Mouse (Mus musculus) cerebellum, postnatal 10 days (tissue): ENCODE data around the gene Il1rap.

Experiments used
- DNase-seq, 2 experiments: peaks; one replicate each; pipeline ENCODE4 v3.0.0; 2021; ENCODE audit warnings: mixed read lengths in 2 of 2

Il1rap gene

DNA sequence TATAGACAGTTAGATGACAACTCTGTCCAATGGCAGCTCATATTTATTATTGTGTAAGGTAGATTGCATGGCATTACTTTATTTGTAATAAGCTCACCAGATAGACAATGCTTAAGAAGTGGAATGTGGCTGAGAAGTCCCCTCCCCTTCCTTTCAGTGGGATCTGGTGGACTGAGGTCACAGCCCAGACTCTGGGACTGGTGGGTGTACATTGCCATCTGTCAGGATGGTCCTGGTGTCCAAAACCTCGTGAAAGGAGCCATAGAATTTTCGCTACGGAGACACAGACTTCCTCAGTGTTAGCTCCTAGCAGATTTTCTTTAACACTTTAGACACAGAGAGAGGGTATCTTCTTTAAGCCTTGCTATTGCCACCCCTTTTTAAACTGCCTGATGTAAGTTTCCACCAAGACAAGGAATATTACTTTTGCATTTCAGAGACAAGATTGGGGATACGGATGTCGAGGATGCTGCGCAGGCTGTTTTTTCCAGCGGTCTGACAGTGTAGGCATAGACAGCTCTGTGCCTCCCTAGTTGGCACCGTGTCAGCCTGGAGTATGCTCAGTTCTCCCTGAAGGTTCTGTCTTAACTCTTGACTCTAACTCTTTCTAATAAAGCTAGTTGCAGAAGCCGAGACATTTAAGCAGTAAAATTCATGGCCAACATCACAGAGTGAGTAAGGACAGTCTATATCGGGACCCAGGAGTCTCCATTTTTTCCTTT lies 31.2 kb downstream of the Il1rap start:
- DNase-seq, result peak; percentile 76 to 82

DNA sequence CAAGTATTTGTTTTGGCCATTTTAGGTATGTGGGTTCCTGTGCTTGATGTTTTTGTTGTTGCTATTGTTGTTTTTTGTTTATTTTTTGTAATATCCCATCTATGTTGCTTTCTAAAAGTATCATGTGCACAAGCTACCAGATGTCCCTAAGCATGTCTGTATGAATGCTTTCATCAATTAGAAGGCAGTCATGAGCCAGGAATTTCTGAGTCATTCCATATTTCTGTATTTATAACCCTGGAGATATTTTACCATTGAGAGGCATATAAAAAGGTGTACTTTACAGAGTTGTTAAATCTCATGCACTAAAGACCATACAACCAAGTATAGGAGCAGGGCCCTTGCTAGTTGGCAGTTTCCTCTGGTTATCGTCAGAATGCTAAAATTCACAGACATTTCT lies 41.6 kb downstream of the Il1rap start:
- no peak for DNase-seq

DNA sequence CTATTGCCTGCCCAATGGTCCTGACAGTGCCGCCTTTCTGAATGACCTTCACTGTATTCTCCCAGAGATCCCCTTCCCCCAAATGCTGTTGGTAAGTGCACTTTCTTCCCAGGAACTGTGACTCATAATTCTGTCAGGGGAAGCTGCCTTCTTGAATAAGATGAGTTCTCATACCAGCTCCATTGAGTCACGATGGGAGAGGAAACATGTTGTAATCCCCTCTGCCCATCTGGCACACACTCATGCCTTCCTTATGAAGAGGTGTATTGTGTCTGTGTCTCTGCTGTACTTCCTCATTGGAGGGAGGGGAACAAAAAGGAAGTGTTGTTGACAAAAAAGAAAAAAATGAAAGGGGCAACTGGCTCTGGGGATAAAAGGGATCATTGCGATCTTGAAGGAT lies 44.6 kb downstream of the Il1rap start:
- DNase-seq, result no peak

DNA sequence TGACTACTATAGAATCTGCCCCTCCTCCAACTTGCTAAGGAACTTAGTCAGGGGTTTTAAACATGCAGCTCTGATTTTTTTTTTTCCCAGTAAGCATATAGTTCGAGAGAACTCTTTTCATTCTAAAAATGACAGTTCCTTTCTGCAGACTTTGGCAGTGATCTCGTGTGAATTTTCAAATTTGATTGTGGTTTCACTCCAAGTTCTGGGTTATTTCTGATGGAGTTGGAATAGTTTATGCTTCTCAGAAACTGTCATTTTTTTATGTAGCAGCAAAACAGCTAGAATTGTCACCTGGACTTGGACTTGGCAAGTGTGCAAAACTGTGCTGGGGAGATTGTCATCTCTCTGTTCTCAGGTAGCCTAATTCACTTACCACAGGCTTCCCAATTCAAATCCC lies 53.3 kb downstream of the Il1rap start:
- DNase-seq, result no peak

DNA sequence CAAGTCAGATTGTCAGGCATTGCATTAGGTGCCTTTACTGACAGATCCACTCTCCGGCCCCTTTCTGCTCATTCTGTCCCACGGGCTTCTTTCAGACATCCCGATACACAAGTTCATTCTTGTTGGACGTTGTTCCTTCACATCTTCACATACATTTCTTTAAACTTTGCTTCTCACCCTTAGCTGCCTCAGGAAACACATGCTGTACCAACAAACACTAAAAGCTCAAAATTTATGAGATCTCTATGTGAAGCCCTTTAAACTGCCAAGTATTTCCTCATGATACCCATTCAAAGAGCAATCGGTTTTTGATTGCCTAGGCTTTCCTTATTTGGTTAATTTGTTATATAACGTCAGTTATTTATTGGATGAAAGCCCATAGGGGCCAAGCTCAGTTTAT lies 61.6 kb downstream of the Il1rap start:
- no peak for DNase-seq

DNA sequence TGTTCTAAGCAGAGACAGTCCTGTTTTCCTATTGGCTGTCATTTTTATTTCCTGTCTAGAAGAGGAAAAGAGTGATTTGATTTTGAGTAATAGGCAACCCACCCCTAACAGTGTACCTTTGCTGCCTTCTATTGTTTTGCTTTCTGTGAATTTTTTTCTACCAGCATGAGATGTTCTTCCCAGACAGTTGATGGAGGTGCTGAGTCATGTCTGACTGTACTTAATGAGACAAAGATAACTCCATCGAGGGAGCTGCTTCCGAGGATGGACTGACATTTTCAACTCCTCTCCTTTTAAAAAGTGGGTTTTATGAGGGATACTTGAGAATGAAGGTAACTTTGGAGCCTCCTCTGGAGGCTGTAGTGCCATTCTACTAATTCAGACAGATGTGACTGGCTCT lies 64.6 kb downstream of the Il1rap start:
- DNase-seq, result no peak

DNA sequence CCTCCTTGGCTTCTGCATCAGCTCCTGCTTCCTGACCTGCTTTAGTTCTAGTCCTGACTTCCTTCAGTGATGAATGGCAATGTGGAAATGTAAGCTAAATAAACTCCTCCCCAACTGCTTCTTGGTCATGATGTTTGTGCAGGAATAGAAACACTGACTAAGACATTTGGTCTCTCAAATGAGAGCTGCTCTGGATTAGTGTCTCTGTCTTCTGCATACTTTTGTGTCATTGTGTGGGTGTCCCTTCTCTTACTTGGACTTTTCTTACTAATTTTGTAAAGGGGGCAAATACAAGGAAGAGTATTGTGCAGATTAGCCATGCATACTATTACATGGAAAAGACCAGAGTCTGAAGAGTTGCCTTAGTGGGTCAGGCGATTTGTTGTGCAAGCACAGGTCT lies 65.5 kb downstream of the Il1rap start:
- DNase-seq, result no peak

DNA sequence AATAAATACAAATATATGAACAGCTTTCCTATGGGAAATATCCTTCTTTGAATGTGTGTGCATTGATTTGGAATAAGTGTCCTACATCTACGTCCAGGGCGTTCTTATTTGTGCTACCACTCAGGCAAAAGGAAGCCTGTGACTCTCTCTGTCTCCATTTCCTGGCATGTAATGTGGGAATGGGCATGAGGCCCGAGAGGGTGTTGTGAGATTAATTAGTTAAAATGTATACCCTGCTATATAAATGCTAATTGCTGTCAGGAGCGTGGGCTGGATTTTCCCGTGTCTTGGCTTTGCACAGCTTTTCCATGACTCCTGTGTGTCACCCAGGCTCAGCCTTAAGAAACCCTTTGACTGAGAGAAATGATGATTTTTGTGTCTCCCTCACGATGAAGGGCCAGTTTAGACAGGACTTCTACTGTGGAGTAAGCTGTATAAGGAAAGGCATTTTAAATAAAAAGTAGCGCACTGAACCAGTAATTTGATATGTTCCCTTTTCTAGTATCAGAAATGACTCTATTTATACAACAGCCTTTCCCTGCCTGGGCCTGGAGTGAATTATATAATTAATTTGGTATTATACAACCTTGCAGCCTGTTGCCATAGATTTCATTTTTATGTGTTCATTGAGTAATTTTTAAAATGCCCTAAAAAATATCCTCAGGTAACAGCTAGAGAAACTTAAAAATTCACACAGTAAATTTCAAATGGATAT lies 81.4 kb downstream of the Il1rap start:
- peak; percentile 23 to 45 for DNase-seq

DNA sequence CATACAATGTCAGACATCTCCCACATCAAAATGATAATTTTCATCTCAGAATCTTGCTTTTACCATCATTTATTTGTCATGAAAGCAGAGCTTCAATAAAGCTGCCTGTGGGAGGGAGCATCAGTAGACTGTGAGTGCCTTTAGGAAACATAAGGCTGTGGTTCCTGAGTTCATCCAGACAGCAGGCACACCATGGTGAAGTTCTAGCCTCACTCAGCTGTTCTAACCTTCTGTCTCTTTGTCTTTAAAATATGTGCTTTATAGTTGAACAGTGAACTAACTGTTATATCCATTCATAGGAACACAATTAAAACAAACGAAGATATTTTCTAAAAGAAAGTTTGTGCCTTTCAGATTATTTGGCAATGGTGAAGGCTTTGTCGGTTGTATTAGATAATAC lies 84.9 kb downstream of the Il1rap start:
- DNase-seq, result no peak

DNA sequence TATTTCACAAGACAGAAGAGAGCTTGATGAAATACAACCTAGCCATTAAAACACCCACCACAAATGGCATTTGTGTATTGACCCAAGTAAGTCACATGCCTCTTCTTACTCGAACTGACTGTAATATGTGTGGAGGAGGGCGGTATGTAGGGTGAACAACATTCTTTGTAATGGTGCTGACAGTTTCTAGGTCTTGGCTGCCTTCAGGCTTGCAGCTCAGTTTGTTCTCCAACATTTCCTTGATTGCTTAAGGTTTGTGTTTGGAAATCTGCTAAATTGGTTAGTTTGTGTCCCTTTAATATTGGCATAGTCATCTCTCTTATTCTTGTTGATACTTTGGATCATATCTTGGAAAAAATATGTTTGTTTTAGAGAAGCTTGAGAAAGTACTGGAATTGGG lies 87.6 kb downstream of the Il1rap start:
- no peak for DNase-seq

DNA sequence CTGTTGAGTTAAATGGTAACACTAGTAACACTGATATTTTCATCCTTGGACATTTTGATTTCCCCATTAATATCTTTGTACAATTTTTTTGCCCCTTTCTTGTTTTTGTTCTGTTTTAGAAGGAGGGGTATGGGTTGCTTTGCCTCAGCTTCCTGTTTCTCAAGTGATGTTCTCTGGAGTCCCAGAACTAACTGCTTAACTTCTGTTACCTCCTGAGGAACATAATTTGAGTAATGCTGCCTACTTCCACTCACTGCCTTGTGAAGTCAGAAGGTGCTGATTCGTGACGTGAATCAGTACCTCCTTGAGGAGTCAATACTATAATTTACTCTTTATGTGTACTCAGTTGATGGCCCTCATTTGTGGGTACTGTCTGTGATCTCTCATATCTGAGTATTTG lies 98.9 kb downstream of the Il1rap start:
- no peak for DNase-seq

DNA sequence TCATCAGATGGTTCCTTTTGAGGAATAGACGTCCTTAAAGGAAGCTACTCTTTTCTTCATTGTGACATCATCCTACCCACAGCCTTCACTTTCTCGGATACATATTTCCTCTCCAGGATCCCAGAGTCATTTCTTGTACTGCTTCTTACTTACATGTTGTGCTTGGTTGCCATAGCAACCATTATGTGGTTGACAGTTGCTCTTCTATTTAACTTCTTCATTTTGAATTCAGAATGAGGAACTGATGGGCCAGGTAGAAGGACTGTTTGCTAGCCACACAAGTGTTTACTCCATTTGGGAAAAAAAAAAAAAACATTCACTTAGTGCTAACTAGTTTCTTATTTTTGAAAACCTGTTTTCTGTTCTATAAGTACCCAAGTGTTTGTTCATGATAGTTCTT lies 108.3 kb downstream of the Il1rap start:
- no peak for DNase-seq

DNA sequence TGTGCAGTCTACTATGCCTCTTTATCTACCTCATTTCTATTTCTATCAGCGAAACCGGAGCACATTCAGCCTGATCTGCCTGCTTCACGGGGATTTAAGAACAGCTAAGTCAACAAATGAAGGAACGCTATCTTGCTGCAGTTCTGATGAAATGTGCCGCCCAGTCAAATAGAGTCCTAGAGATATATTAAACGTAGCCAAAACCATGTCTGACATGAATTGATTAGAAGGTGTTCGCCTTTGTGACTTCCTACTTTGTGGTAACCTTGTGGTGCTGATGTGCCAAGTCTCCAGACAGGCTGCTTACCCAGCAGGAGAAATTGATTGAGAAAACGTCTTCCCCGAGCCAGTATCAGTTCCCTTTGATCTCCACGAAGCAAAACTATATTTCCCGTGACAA lies 109.8 kb downstream of the Il1rap start:
- DNase-seq, result no peak

DNA sequence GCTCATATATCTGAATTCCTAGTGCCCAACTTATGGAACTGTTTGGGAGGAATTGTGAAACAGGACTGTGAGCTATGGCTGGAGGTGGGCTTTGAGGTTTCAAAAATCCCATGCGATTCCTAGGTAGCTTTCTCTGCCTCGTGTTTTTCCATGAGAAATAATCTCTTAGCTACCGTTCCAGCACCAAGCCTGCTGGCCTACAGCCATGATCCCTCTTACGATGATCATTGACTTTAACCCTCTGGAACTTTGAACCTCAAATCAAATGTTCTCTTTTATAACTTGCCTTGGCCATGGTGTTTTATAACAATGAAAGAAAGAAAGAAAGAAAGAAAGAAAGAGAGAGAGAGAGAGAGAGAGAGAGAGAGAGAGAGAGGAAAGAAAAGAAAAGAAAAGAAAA lies 116.6 kb downstream of the Il1rap start:
- no peak for DNase-seq

DNA sequence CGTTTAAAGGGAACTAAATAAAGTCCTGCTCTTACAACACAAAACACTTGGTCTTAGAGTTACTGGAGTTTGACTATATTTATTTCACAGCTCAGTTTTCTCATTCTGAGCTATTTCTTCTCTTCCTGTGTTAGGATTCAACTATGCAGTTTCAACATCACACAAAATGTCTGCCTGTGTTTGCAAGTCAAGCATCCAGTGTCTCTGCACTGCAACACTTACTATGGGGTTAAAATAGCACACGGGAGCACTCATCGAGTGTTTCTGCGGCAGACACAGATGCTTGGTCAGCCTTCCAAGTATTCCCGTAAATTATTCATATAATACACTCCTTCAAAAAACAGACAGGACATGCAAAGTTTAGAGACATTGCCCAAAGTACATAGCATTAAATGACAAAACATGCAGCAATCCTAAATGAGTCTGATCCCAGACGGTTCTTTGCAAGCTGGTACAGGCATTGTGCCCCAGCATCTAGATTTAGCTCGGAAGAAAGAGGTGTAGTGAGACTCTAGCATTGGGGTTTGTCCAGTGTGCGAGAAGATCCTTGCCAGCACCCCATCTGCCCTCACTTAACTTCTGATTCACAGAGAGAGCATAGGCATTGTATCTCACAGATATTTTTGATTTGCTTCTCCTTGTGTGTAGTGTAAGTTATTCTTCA lies 119.1 kb downstream of the Il1rap start:
- no peak for DNase-seq

DNA sequence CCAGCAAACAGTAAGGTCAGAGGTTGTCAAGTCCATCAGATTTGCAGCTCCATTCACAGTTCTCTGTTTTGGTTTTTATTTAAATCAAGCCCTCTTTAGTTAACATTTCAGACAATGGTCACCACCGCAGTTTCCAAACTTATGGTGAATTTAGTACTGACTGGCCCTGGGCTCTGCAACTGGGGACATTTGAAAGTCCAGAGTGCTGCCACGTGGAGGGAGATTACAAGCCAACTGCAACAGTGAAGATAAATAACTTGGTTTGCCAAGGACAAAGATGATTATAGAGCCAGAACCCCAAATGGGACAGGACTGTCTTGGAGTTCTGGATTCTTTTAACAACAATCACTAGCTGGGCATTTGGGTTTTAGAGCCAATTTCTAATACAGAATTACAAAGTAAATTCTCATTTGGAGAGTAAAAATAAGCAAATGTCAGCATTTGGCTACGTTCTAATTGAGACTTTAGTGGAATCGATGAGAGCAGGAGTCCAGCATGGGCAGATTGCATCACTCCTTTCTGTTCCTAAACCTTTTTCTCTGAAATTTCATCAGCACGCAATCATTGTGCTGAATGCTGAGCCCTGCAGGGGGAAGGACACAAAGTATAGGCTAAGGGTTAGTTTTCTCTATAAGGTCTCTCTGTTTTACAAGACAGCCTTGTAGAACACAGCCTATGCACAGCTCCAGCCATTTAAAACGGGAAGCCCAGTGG lies 124.3 kb downstream of the Il1rap start:
- no peak for DNase-seq

DNA sequence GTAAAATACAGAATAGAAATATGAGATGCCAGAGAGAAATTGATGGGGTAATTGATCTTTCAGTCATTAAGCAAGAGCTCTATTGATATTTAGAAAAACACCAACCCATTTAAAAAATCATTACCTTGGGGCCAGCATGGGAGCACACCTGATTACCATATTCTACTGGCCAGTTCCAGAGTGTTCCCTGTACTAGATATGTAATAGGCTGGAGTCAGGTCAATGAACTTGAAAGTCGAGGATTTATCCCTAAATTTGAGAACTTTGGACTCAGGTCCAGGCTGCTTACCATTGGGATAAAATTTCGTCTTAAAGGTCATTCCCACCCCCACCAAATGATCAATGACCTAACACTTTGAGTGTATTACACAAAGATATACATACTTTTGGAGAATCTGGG lies 125.0 kb downstream of the Il1rap start:
- DNase-seq, result no peak

DNA sequence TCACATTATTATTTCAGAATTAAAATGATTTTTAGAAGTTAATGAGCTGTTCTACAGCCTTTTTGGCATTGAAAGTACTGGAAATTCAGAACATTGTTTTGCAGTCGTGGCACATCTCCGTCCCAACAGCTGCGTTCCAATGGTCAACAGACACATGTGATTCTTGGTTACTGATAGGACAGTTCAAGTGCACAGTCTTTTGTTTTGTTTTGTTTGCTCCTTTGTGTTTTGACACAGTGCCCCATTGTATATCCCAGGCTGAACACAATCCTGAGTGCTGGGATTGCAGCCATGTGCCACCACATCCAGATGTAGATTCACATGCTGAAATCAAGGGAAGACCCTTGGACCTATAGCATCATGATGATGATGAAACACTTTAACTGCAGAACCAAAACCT lies 129.4 kb downstream of the Il1rap start:
- DNase-seq, result no peak

DNA sequence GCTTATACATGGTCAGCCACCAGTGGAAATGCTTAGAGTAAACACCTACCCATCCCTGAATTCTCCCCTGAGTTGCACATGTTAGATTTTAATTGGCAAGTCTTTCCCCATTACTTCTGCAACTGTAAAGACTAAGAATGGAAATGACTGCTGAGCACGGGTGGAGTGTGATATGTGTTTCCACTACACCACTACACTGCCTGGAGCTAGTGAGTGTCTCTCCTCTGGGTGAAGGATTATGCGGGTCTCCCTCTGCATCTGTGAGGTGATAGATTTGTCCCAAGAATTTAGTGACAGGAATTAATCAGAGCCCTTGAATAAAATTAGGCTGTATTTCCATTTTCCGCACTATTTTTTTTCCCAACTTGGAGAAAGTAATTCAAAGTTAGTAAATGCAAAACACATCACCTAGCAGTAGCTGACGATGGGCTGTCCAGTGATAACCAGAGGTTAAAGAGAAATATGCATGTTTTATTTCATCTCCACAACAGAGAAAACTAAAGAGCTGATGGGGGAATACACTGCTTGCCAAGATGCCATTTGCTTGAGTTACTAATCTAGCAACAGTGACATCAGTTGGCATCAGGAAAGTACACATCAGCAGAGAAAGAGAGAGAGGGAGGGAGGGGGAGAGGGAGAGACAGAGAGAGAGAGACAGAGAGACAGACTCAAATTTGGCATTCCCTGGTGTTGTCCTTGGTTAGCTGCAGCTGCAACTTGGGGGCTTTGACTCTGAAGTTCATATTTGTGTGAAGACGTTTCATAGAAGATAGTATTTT lies 132.2 kb downstream of the Il1rap start:
- peak in 1 of 2 experiments; percentile 5 for DNase-seq

DNA sequence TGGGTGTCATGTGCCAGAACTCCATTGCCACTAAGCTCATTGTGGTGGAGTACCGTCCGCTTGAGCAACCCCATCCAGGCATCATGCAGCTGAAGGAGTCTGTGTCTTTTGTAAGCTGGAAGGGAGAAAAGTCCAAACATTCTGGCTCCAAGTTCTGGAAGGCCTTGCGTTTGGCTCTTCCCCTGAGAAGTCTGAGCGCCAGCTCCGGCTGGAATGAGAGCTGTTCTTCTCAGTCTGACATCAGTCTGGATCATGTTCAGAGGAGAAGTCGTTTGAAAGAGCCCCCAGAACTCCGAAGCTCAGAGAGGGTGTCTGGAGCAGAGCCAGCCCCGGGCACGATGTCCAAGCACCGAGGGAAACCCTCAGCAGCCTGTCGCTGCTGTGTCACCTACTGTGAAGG lies 141.0 kb downstream of the Il1rap start:
- peak; percentile 72 to 83 for DNase-seq

DNA sequence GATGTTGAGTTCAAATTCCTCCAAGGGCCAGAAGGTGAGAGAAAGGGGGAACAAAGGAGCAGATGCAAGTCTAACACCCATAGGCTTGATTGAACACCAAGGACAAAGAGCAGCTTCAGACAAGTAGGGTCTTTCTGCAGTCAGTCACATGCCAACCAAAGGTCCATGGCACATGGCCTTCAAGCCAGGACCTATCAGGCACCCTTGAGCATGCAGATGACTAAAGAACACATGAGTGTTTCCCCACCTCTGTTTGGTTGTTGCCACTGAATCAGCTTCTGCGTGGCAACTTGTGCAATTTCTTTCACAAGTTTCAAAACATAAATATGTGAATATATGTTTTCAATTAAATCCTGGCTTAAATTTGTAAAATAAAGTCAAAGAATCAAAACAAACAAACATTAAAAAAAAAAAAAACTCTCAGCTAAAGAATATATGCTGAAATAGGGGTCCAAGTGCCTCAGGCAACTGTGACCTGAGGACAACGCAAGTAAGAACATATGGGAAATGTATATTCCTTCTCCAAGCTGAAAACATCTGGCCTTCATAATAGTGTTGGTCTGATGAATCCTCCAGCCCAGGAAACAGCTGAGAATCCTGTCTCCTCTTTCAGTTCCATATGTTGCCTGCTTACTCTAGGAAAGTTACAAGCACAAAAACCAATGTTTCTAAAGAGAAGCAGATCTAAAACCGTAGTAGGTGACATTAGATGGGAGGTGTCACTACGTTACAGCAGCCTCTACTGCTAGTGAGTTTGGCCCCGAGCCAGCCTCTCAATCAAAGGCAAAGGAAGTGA lies 142.6 kb downstream of the Il1rap start:
- peak in 1 of 2 experiments; percentile 6 for DNase-seq

DNA sequence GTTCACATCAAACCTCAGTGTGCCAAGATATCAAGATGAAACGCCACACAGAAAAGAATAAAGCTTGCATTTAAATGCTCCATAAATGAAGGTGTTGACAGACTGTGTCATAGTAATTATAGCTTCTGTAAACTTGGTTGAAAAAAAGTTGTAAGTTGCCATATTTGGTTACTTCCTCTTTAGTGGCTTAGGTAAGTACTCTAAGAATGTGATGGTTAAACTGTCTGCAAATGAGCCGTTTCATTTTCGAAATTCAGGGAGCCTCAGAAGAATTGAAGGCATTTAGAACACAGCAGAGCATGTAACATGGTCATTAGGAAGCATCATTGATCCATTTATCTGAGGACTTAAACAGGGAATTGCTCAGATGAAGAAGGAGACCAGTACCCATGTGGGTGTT lies 146.6 kb downstream of the Il1rap start:
- no peak for DNase-seq
